Mouse (Mus musculus): ENCODE measurements around the gene Ttll4.

- TF ChIP-seq CTCF (IDR thresholded peaks at IDR 0.05; ENCODE audit: low read depth, low read length) (no peak), POLR2A (IDR thresholded peaks at IDR 0.05; ENCODE audit: extremely low read depth, insufficient read depth, low read length) (no peak)
Observed at GRCm38 (mm10) chr1:74737500-74737899, 76.0 kb downstream of the Ttll4 start.
